Mouse (Mus musculus): Measurements from ENCODE around the gene Pitpnm2. TPM values are rescaled to one million over a fixed set of nuclear protein-coding genes. Genes with fewer than 3 reads are reported as not detected.

Gene Pitpnm2
- polyA plus RNA-seq, 1 experiment from 2014 or later: 1.3 TPM

DNA sequence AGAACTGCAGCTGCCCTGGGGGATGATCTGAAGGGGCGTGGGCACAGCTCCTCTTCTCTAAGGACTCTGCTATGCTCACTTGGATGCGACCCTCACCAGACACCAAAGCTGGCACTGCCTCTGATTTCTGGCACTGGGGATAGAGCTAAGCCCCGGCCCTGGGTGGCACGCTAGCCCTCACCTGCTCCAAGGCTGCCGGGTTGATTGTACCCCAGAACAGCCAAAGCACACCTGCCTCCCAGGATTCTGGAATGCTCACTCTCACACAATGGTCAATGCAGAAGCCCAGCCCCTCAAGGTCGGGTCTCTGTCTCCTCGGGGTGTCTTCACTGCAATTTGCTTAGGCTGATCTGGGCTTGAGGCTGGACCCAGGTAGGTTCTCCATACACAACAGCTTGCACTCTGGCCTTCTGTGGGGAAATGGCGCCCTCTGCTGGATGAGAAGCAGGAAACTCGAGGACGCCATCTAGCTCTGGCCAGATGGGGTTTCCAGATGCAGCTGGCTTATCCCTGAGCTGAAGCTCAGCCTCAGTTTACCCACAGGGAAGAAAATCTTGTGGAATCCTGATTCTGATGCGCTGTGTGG, 164.9 kb downstream of the Pitpnm2 start:
- H3K27me3 ChIP-seq: no peaks in the 10 kb centered on the region
- 41% methylated on average over 11 of the region's 11 CpGs for WGBS (ENCODE audit: insufficient replicate concordance)
- H3K36me3 ChIP-seq: peaks cover 9% of the 10 kb centered on the region
- H3K4me2 ChIP-seq: no peak overlapping the region
- DNase-seq (peak; percentile 71), ATAC-seq (ENCODE audit: low read depth) (peak; percentile 69)
- H3K27ac ChIP-seq: no peak overlapping the region; the same call in 1 of the 2 replicates
- no peak overlapping the region for H3K4me3 ChIP-seq (replicated peaks)
- no peaks in the 10 kb centered on the region for H3K9me3 ChIP-seq (replicated peaks)
- peaks cover 27% of the 10 kb centered on the region for H3K4me1 ChIP-seq (replicated peaks)
- H3K9ac ChIP-seq: no peak overlapping the region

- Histone ChIP-seq H3K4me1 (replicated peaks) (peaks cover 34% of the 10 kb centered on the region), H3K27ac (no peak overlapping the region; the same call in 1 of the 2 replicates), H3K4me3 (replicated peaks) (no peak overlapping the region), H3K9ac (no peak overlapping the region), H3K36me3 (0 out of 2 replicates have a peak, but pooled peaks cover 3% of the 10 kb centered on the region), H3K9me3 (replicated peaks) (no peaks in the 10 kb centered on the region), H3K27me3 (no peaks in the 10 kb centered on the region), H3K4me2 (no peak overlapping the region)
- WGBS (ENCODE audit: insufficient replicate concordance): 78% methylated on average over 14 of the region's 14 CpGs
- ATAC-seq (ENCODE audit: low read depth) (no peak), DNase-seq (no peak)
These were observed 165.5 kb downstream of the Pitpnm2 start for GRCm38 (mm10) chr5:124083850-124084587.

DNA sequence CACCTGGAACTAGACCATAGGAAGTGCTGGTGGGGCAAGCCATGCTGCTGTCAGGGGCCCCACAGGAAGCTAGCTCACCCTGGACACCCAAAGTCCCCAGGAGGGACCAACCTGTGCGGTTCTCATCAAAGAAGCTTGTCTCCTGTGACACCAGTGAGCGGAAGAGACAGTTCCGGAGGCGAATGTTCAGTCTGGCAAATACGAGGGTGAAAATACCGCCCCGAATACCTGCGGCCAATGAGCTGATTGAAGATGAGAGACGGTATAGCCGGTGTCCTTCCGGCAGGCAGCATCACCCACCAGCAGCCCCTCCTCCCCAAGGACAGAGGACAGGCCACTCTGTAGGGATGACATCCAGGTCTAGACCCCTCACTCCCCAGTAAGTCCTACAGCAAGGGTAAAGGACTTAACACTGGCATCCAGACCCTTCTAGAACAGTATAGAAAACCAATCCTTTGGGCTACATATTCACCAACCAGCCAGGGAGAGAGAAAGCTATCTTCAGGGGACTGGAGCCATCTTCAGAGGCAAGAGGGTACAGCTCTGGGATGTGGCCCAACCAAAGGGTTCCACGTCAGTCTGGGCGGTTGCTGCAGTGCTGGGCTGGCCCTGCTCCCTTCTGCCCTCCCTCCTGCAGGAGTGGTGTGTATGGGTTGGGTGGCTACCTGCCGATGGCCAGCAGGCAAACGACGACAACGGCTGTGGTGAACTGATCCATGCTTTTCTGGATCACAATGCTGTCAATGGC, 166.4 kb downstream of the Pitpnm2 start:
- no peak for DNase-seq
- no peak overlapping the region for H3K9ac ChIP-seq
- H3K4me3 ChIP-seq (replicated peaks): no peak overlapping the region
- no peak overlapping the region for H3K27ac ChIP-seq
- no peaks in the 10 kb centered on the region for H3K36me3 ChIP-seq
- no peak for ATAC-seq (ENCODE audit: low read depth)
- WGBS (ENCODE audit: insufficient replicate concordance): 81% methylated on average over 17 of the region's 17 CpGs
- no peaks in the 10 kb centered on the region for H3K9me3 ChIP-seq (replicated peaks)
- peaks cover 39% of the 10 kb centered on the region for H3K4me1 ChIP-seq (replicated peaks)
- H3K27me3 ChIP-seq: no peaks in the 10 kb centered on the region
- H3K4me2 ChIP-seq: no peak overlapping the region

- Histone ChIP-seq H3K27me3 (no peaks in the 10 kb centered on the region), H3K27ac (no peak overlapping the region), H3K4me3 (replicated peaks) (no peak overlapping the region), H3K9me3 (replicated peaks) (no peaks in the 10 kb centered on the region), H3K9ac (no peak overlapping the region), H3K4me1 (replicated peaks) (peaks cover 45% of the 10 kb centered on the region), H3K36me3 (no peaks in the 10 kb centered on the region), H3K4me2 (no peak overlapping the region)
- DNase-seq (no peak), ATAC-seq (ENCODE audit: low read depth) (no peak)
- 82% methylated on average over 10 of the region's 10 CpGs for WGBS (ENCODE audit: insufficient replicate concordance)
These were observed 167.1 kb downstream of the Pitpnm2 start for GRCm38 (mm10) chr5:124082447-124082846.

DNA sequence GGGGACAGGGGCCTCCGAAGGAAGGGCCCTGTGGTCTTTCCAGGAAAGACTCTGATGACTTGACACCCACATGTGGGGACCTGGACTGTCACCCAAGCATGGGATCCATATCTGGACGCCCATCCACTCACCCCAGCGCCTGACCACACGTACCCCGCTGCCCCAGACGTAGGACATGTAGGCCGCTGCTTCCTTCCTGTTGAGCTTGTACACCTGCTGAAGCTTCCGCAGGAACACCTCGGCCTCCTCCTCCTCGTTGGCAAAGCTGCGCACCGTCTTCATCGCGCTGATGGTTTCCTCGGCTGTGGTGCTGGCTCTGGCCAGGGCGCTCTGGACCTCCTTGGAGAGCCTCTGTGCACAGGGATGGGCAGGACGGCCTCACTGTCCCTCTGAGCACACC, 169.7 kb downstream of the Pitpnm2 start:
- no peak overlapping the region for H3K27ac ChIP-seq
- H3K9ac ChIP-seq: no peak overlapping the region
- no peaks in the 10 kb centered on the region for H3K36me3 ChIP-seq
- H3K27me3 ChIP-seq: no peaks in the 10 kb centered on the region
- no peak overlapping the region for H3K4me2 ChIP-seq
- no peaks in the 10 kb centered on the region for H3K9me3 ChIP-seq (replicated peaks)
- peaks cover 71% of the 10 kb centered on the region for H3K4me1 ChIP-seq (replicated peaks)
- DNase-seq (no peak), ATAC-seq (ENCODE audit: low read depth) (no peak)
- no peak overlapping the region for H3K4me3 ChIP-seq (replicated peaks)
- 54% methylated on average over 17 of the region's 17 CpGs for WGBS (ENCODE audit: insufficient replicate concordance)

DNA sequence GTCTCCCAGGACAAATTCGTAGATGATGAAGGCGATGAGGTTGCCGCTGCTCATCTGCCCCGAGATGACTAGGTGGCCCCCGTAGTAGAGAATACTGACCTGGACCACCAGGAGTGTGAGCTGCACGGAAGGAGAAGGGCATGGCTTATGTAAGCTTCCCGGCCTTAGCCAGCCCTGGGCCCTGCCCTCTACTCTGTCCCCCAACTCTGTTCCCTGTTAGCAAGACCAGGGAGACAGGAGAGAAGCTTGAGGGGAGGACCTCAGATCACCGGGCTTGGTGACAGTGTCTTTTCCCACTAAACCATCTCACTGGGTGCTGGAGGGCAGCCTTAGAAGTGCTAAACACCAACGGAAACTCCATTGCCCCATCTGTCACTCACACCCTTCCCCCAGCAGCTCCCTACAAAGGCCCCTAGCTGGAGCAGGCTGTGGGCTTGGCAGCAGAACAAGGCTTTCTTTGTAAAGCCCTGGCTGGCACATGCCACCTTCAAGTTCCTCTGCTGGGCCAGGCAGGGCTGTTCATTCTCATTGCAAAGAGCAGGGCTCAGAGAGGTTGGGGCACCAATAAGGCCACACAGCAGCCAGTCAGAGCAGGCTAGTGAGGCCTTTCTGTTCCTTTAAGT, 170.7 kb downstream of the Pitpnm2 start:
- ATAC-seq (ENCODE audit: low read depth) (no peak), DNase-seq (no peak)
- no peak overlapping the region for H3K4me2 ChIP-seq
- H3K4me3 ChIP-seq (replicated peaks): no peak overlapping the region
- peaks cover 73% of the 10 kb centered on the region for H3K4me1 ChIP-seq (replicated peaks)
- H3K9me3 ChIP-seq (replicated peaks): no peaks in the 10 kb centered on the region
- H3K27ac ChIP-seq: no peak overlapping the region
- no peak overlapping the region for H3K9ac ChIP-seq
- no peaks in the 10 kb centered on the region for H3K36me3 ChIP-seq
- WGBS (ENCODE audit: insufficient replicate concordance): 67% methylated on average over 9 of the region's 9 CpGs
- H3K27me3 ChIP-seq: no peaks in the 10 kb centered on the region

- Histone ChIP-seq H3K27ac (peak overlapping the region; percentile 34), H3K27me3 (no peaks in the 10 kb centered on the region), H3K9me3 (replicated peaks) (no peaks in the 10 kb centered on the region), H3K36me3 (no peaks in the 10 kb centered on the region), H3K4me1 (replicated peaks) (peaks cover 79% of the 10 kb centered on the region), H3K9ac (peak overlapping the region; percentile 12; the same call in 1 of the 2 replicates), H3K4me2 (no peak overlapping the region), H3K4me3 (replicated peaks) (no peak overlapping the region)
- WGBS (ENCODE audit: insufficient replicate concordance): 62% methylated on average over 6 of the region's 6 CpGs
- ATAC-seq (ENCODE audit: low read depth): no peak
- no peak for DNase-seq
These were observed 171.6 kb downstream of the Pitpnm2 start for GRCm38 (mm10) chr5:124077856-124078460.

- peaks cover 79% of the 10 kb centered on the region for H3K4me1 ChIP-seq (replicated peaks)
- no peak overlapping the region for H3K27ac ChIP-seq
- WGBS (ENCODE audit: insufficient replicate concordance): 56% methylated on average over 13 of the region's 13 CpGs
These were observed 172.3 kb downstream of the Pitpnm2 start for GRCm38 (mm10) chr5:124077241-124077640.

GRCm38 (mm10) chr5:124076559-124076958, 173.0 kb downstream of the Pitpnm2 start:
- no peak for DNase-seq
- H3K36me3 ChIP-seq: no peaks in the 10 kb centered on the region
- no peaks in the 10 kb centered on the region for H3K9me3 ChIP-seq (replicated peaks)
- 55% methylated on average over 9 of the region's 9 CpGs for WGBS (ENCODE audit: insufficient replicate concordance)
- no peak overlapping the region for H3K9ac ChIP-seq
- no peaks in the 10 kb centered on the region for H3K27me3 ChIP-seq
- H3K4me2 ChIP-seq: no peak overlapping the region
- H3K27ac ChIP-seq: peak overlapping the region; percentile 66
- peaks cover 77% of the 10 kb centered on the region for H3K4me1 ChIP-seq (replicated peaks)
- H3K4me3 ChIP-seq (replicated peaks): no peak overlapping the region
- peak; percentile 59 for ATAC-seq (ENCODE audit: low read depth)

More at GRCm38 (mm10) chr5:124077241-124077640, 172.3 kb downstream of the Pitpnm2 start:
- no peaks in the 10 kb centered on the region for H3K9me3 ChIP-seq (replicated peaks)
- H3K9ac ChIP-seq: no peak overlapping the region
- no peak for DNase-seq
- no peak overlapping the region for H3K4me3 ChIP-seq (replicated peaks)
- no peak overlapping the region for H3K4me2 ChIP-seq
- ATAC-seq (ENCODE audit: low read depth): no peak
- H3K36me3 ChIP-seq: no peaks in the 10 kb centered on the region
- H3K27me3 ChIP-seq: no peaks in the 10 kb centered on the region

DNA sequence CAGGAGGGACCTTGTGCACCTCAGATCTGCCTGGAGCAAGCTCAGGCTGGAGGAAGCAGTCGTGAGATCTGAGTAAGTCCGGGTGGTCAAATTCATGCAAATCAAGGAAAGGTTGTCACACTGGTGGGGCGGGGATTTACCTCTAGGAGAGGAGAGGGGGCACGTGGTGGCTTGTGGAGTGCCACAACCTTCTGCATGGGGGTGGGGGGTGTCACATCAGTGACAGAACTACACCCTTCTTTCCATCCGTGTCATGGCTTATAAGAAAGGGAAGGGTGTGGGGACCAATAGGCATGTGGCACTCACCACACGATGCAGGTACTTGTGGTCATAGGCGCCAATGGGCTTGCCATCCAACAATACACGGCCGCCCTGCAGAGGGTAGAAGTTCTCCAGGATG, 173.8 kb downstream of the Pitpnm2 start:
- Histone ChIP-seq H3K4me3 (replicated peaks) (no peak overlapping the region), H3K36me3 (no peaks in the 10 kb centered on the region), H3K9ac (no peak overlapping the region), H3K4me2 (no peak overlapping the region), H3K4me1 (replicated peaks) (peaks cover 71% of the 10 kb centered on the region), H3K27ac (peak overlapping the region; percentile 66), H3K27me3 (no peaks in the 10 kb centered on the region), H3K9me3 (replicated peaks) (no peaks in the 10 kb centered on the region)
- DNase-seq: no peak
- 58% methylated on average over 9 of the region's 9 CpGs for WGBS (ENCODE audit: insufficient replicate concordance)
- no peak for ATAC-seq (ENCODE audit: low read depth)

DNA sequence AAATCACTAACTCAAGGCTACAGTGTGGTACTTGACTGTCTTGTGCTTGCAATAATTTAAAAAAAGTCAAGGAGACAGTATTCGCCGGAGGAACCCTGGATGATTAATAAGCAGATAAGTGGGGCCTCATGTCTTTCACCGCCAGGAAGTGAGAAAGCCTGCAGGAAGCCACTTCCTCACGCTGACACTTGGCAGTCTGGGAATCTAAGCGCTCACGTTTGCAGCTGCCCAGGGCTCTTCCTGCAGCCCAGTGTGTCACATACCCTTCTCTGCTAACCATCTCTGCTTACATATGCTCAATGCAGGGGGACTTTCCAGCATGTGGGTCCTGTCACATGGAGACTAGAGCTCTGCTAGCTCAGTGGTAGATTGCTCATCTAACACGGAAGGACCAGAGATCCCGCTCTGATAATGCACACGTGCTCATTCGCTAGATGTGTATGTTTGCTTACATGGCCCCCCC, 174.7 kb downstream of the Pitpnm2 start:
- Histone ChIP-seq H3K4me3 (replicated peaks) (no peak overlapping the region), H3K4me2 (no peak overlapping the region), H3K27ac (peak overlapping the region; percentile 66), H3K36me3 (no peaks in the 10 kb centered on the region), H3K4me1 (replicated peaks) (peaks cover 70% of the 10 kb centered on the region), H3K9me3 (replicated peaks) (no peaks in the 10 kb centered on the region), H3K9ac (no peak overlapping the region; the same call in 1 of the 2 replicates), H3K27me3 (no peaks in the 10 kb centered on the region)
- 15% methylated on average over 10 of the region's 10 CpGs for WGBS (ENCODE audit: insufficient replicate concordance)
- no peak for DNase-seq
- no peak for ATAC-seq (ENCODE audit: low read depth)
